Mouse (Mus musculus) gastrocnemius, postnatal 4 days (tissue): ENCODE results near the gene Tmem204. TPM values are rescaled to one million over a fixed set of nuclear protein-coding genes. Genes with fewer than 3 reads are reported as not detected.

Experiments used
- DNase-seq, 2 experiments: peaks; one replicate each; pipeline ENCODE4 v3.0.0; 2021 to 2022; ENCODE audit warnings: low spot score in 2 of 2, mixed read lengths in 2 of 2
- total RNA-seq, 2 experiments: library from RNA; stranded (reverse); gene quantifications; 2 replicates each; pipeline ENCODE4 v1.2.3; 2021

Tmem204 gene
- total RNA-seq, 2 experiments from 2014 or later = 14.6 to 19.9 TPM

- DNase-seq = peak; percentile 95 to 99
Observed at GRCm38 (mm10) chr17:25015655-25016291, 67.6 kb downstream of the Tmem204 start, which contains the start of the genes Cramp1l and Ift140. TSS of gene Cramp1l (minus strand) at chr17:25015788. TSS of gene Ift140 (plus strand) at chr17:25016085.

DNA sequence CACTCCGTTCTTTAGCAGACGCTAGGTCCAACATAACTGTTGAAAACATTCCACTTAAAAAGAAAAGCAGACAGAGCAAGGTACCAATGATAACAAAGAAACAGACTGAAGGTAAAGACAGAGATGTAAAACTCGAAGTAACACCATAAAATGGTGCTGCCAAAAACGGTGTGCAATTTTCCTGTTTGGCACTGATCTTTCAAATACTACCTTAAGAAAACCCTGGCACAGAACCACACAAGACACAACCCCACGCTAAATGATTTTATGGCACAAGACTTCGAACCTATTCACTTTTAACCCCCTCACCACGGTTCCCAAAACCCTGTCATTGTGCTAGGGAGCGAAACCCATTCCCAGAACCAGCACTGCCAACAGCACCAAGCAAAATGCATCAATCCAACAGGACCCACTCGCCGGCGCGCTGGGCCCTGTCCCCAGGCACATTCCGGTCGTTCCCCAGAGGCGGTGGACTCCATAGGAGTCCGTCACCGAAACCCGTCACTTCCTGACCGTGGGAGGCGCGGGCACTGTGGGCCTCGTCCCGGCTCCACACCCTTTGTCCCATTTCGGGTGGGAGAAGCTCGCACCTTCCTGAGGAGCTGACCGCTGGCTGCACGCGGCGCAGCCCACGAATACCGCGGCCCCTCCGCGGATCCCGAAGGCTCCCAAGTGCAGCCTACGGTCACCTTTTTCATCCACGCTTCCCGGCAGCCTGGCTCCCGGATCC is 68.4 kb downstream of the Tmem204 start:
- DNase-seq = peak; percentile 22 to 59

DNA sequence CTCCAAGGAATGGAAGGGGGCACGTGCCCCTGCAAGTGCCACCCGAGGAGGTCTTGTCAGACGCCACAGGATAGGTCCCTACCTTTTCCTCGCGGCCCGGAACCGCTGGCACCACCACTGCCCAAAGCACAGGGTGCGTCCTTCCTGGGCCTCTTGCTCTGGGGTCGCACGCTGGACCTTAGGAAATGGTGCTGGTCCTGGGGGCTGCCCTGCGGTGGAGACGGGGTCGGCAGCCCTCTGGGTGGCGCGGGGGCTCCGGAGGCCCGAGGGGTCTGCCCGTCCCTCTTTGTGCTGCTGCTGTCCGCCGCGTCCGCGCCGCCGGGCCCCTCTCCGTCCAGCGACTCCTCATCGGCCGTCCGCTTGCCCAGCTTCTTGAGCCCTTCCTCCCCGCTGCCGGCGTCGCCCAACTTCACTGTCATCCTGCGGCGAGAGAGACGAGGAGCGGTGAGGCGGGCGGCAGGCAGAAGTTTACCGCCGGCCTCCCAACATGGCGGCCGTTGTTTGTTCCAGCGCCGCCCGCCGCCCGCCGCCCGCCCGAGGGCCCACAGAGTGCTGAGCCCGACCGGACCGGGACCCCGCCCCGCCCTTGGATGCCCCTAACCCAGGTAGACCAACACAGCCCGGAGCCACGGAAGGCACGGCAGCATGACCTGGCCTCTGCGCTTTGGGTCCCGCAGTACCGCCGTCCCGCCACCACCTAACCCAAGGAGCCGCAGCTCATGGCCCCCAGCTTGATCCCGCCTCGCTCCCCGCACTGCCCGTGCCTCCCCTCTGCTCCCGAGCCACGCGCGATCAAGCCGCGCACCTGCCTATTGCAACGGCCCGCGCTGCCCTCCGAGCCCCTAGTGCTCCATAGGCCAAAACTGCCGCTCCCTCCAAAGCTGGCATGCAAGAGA is 69.5 kb downstream of the Tmem204 start:
- DNase-seq = peak; percentile 34 to 37

Other genes with a start within 250 kb of the Tmem204 start
- gene Hagh, start 243.4 kb downstream of the Tmem204 start, total RNA-seq = 10 to 100 TPM; 65.5 to 68.8 TPM
- gene Fahd1, start 233.2 kb downstream of the Tmem204 start, total RNA-seq = 10 to 100 TPM; 26.4 to 29.0 TPM
- gene Igfals, start 217.6 kb downstream of the Tmem204 start, total RNA-seq = 1 to 10 TPM; 3.1 to 6.4 TPM
- gene Nubp2, start 197.2 kb downstream of the Tmem204 start, total RNA-seq = 10 to 100 TPM; 19.2 to 21.4 TPM
- gene Spsb3, start 196.9 kb downstream of the Tmem204 start, total RNA-seq = 10 to 100 TPM; 29.0 to 32.3 TPM
- gene Eme2, start 188.5 kb downstream of the Tmem204 start, total RNA-seq = 10 to 100 TPM; 27.8 to 28.0 TPM
- 10 to 100 TPM; 93.0 to 94.7 TPM for gene Mrps34, start 188.5 kb downstream of the Tmem204 start, total RNA-seq
- 10 to 100 TPM; 10.3 to 14.5 TPM for gene Nme3, start 187.1 kb downstream of the Tmem204 start, total RNA-seq
- gene Mapk8ip3, start 146.6 kb downstream of the Tmem204 start, total RNA-seq = 10 to 100 TPM; 50.0 to 51.1 TPM
- 10 to 100 TPM; 41.7 to 44.3 TPM for gene Jpt2, start 122.9 kb downstream of the Tmem204 start, total RNA-seq
- 10 to 100 TPM; 13.9 to 14.9 TPM for gene Cramp1l, start 67.8 kb downstream of the Tmem204 start, total RNA-seq
- 10 to 100 TPM in 1 of 2 experiments, 1 to 10 TPM in 1; 9.0 to 10.1 TPM for gene Ift140, start 67.5 kb downstream of the Tmem204 start, total RNA-seq
- 10 to 100 TPM; 23.5 to 27.8 TPM for gene Telo2, start 32.4 kb upstream of the Tmem204 start, total RNA-seq
- 10 to 100 TPM in 1 of 2 experiments, 1 to 10 TPM in 1; 6.0 to 12.6 TPM for gene Ptx4, start 37.2 kb upstream of the Tmem204 start, total RNA-seq
- gene Clcn7, start 49.8 kb upstream of the Tmem204 start, total RNA-seq = 10 to 100 TPM; 23.0 to 25.0 TPM
- gene Ccdc154, start 78.9 kb upstream of the Tmem204 start, total RNA-seq = under 1 TPM; 0.15 to 0.21 TPM
- gene Gm38655, start 91.9 kb upstream of the Tmem204 start, total RNA-seq = not detected
- gene BC003965, start 101.0 kb upstream of the Tmem204 start, total RNA-seq = 10 to 100 TPM; 12.5 to 12.9 TPM
- 10 to 100 TPM in 1 of 2 experiments, 1 to 10 TPM in 1; 9.5 to 12.6 TPM for gene Unkl, start 104.8 kb upstream of the Tmem204 start, total RNA-seq
- 10 to 100 TPM; 14.9 to 16.2 TPM for gene Gnptg, start 156.5 kb upstream of the Tmem204 start, total RNA-seq
- gene Tsr3, start 156.6 kb upstream of the Tmem204 start, total RNA-seq = 10 to 100 TPM; 25.5 to 26.4 TPM
- gene Baiap3, start 172.8 kb upstream of the Tmem204 start, total RNA-seq = under 1 TPM in 1 of 2 experiments, not detected in 1; 0.54 TPM
- 100 to 1,000 TPM; 178 to 203 TPM for gene Ube2i, start 191.0 kb upstream of the Tmem204 start, total RNA-seq
- gene Prss34, start 214.8 kb upstream of the Tmem204 start, total RNA-seq = 10 to 100 TPM; 18.4 to 21.5 TPM
- gene Prss28, start 225.1 kb upstream of the Tmem204 start, total RNA-seq = not detected
- not detected for gene Prss29, start 235.1 kb upstream of the Tmem204 start, total RNA-seq